Mouse (Mus musculus) ES-E14 (cell line): ENCODE data around the gene Cdkn1a. TPM values are rescaled to one million over a fixed set of nuclear protein-coding genes. Genes with fewer than 3 reads are reported as not detected.

Source experiments
- DNase-seq: peaks from one replicate; pipeline ENCODE4 v3.0.0-alpha.2; 2013; ENCODE audit warnings: low read depth, low spot score
- H3K27ac ChIP-seq: 2 replicates; pipeline ENCODE4 v1.5.1; 2012; ENCODE audit warnings: low read depth, mild to moderate bottlenecking, low read length, moderate library complexity, mixed read lengths; ENCODE audit not compliant: poor library complexity, insufficient read depth, severe bottlenecking
- H3K36me3 ChIP-seq: 2 replicates; pipeline ENCODE4 v1.6.1; 2012; ENCODE audit warnings: mild to moderate bottlenecking, low read length, moderate library complexity, mixed read lengths; ENCODE audit not compliant: control insufficient read depth, poor library complexity, insufficient read depth, severe bottlenecking
- H3K4me1 ChIP-seq, 2 experiments: fragments of 150-350 bp in 1 of 2; sonication (generic) in 1 of 2; 2 replicates each; pipeline ENCODE4 v1.6.1; 2012; ENCODE audit warnings: low read length in 2 of 2, mild to moderate bottlenecking in 1 of 2, mixed read lengths in 1 of 2; ENCODE audit not compliant: control insufficient read depth in 2 of 2, insufficient read depth in 2 of 2, poor library complexity in 1 of 2
- H3K4me3 ChIP-seq, 2 experiments: fragments of 150-350 bp in 1 of 2; sonication (generic) in 1 of 2; 2 replicates each; pipeline ENCODE4 v1.5.1; 2012; ENCODE audit warnings: low read length in 2 of 2, low read depth in 1 of 2, mild to moderate bottlenecking in 1 of 2, mixed read lengths in 1 of 2; ENCODE audit not compliant: insufficient read depth in 1 of 2, poor library complexity in 1 of 2, severe bottlenecking in 1 of 2
- H3K9ac ChIP-seq: 2 replicates; pipeline ENCODE4 v1.6.1; 2012; ENCODE audit warnings: low read depth, mild to moderate bottlenecking, low read length, mixed read lengths; ENCODE audit not compliant: poor library complexity, insufficient read depth, severe bottlenecking
- H3K9me3 ChIP-seq: fragments of 150-350 bp; sonication (generic); 2 replicates; pipeline ENCODE4 v1.6.1; 2012; ENCODE audit warnings: low read depth, mild to moderate bottlenecking, low read length; ENCODE audit not compliant: control insufficient read depth, insufficient read depth
- CHD2 ChIP-seq: IDR thresholded peaks from 2 replicates; pipeline ENCODE4 v1.6.1; 2014; ENCODE audit warnings: mild to moderate bottlenecking, low read depth, low read length, inconsistent platforms
- HCFC1 ChIP-seq: IDR thresholded peaks from 2 replicates; pipeline ENCODE4 v1.6.1; 2012; ENCODE audit warnings: low read length, inconsistent platforms, borderline replicate concordance; ENCODE audit not compliant: insufficient read depth
- MAFK ChIP-seq: IDR thresholded peaks from 2 replicates; pipeline ENCODE4 v1.6.1; 2014; ENCODE audit warnings: mild to moderate bottlenecking, low read depth, low read length, inconsistent platforms; ENCODE audit not compliant: insufficient read depth
- ZC3H11A ChIP-seq: IDR thresholded peaks from 2 replicates; pipeline ENCODE4 v1.6.1; 2012; ENCODE audit warnings: low read depth, mild to moderate bottlenecking, inconsistent platforms, low read length, borderline replicate concordance
- ZNF384 ChIP-seq: IDR thresholded peaks from 2 replicates; pipeline ENCODE4 v1.6.1; 2012; ENCODE audit warnings: low read depth, low read length, inconsistent platforms
- in situ Hi-C, 2 experiments: fragments of 600-800 bp; cut with MboI; formaldehyde crosslinking; loops; one replicate each; pipeline ENCODE4 v1.15.1; 2025; ENCODE audit warnings: low sequenced_read_pairs in 2 of 2, inconsistent platforms in 1 of 2; ENCODE audit not compliant: unreplicated experiment in 2 of 2
- total RNA-seq: library from RNA; depleted of rRNA; stranded (reverse); fragments of 300-350 nt; gene quantifications from 2 replicates; pipeline ENCODE4 v1.2.3, GENCODE M21; 2012; rRNA removed

Gene Cdkn1a
- total RNA-seq, 1 experiment: 32.3 TPM

DNA sequence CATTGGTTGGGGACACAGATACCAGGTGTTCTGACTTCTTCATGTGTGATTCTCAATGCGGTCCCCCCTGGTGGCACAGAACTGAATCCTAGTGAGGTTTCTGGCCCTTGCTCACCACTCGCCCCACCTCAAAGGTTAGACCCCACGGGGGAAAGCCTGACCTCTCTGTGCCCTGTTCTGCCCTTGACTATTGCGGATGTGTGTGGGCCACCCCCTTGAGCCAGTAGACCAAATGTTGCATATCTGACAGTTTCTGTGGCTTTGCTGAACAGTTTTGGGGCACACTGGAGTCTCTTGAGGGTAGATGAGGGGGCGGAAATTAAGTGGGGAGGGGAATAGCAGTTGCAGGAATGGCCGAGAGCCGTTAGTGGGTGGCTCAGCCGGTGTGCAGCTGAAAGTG, 52.5 kb downstream of the Cdkn1a start:
- DNase-seq: no peak
- Histone ChIP-seq H3K36me3 (no peaks in the 10 kb centered on the region), H3K27ac (no peak overlapping the region), H3K9ac (no peak overlapping the region), H3K4me3 (no peak overlapping the region), H3K9me3 (no peaks in the 10 kb centered on the region), H3K4me1 (peaks cover 2 to 13% of the 10 kb centered on the region in 2 experiments; a peak in 2 of 4 replicates)
- TF ChIP-seq CHD2 (no peak), ZC3H11A (no peak), MAFK (no peak), ZNF384 (no peak), HCFC1 (no peak)
- in situ Hi-C loops: no loop called here

- DNase-seq: no peak
- TF ChIP-seq ZC3H11A (no peak), ZNF384 (no peak), MAFK (no peak), CHD2 (no peak), HCFC1 (no peak)
- in situ Hi-C loops: no loop called here
- H3K36me3 ChIP-seq: no peaks in the 10 kb centered on the region
- no peak overlapping the region for H3K9ac ChIP-seq
- H3K27ac ChIP-seq: no peak overlapping the region
- no peak overlapping the region for H3K4me3 ChIP-seq
- H3K4me1 ChIP-seq: peaks cover 2 to 13% of the 10 kb centered on the region in 2 experiments; a peak in 2 of 4 replicates
- H3K9me3 ChIP-seq: no peaks in the 10 kb centered on the region
Measured at GRCm38 (mm10) chr17:29145101-29145500, 54.3 kb downstream of the Cdkn1a start.

DNA sequence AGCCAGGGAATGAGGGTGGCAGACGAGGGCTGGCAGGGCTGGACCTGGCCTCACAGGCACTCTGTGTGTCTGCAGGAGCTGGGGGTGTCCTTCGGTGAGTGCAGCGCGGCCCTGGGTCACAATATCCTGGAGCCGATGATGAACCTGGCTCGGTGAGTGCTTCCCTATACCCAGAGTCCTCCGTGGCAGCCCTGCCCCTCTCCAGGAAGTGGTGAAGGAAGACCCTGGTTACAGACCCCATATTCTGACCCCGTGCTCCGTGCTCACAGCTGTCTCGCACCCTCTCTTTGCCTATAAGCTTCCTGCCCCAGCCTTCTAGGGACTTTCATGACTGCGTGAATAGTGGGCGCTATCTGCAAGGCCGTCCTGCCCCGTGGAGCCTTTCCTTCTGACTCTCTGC, 56.5 kb downstream of the Cdkn1a start:
- in situ Hi-C loops: no loop called here
- no peak for DNase-seq
- Histone ChIP-seq H3K27ac (no peak overlapping the region), H3K9me3 (no peaks in the 10 kb centered on the region), H3K4me3 (peak overlapping the region in 1 of 2 experiments; percentile 38; a peak in 1 of 4 replicates), H3K36me3 (no peaks in the 10 kb centered on the region), H3K9ac (no peak overlapping the region; the same call in 1 of the 2 replicates), H3K4me1 (peaks cover 2 to 13% of the 10 kb centered on the region in 2 experiments; a peak in 2 of 4 replicates)
- no peak for TF ChIP-seq ZNF384
- TF ChIP-seq MAFK: no peak
- TF ChIP-seq ZC3H11A: no peak
- TF ChIP-seq HCFC1: no peak
- no peak for TF ChIP-seq CHD2

GRCm38 (mm10) chr17:29147773-29148172, 57.0 kb downstream of the Cdkn1a start:
- TF ChIP-seq HCFC1: no peak
- no peak for TF ChIP-seq MAFK
- no peak for TF ChIP-seq ZC3H11A
- H3K36me3 ChIP-seq: no peaks in the 10 kb centered on the region
- no peak overlapping the region for H3K27ac ChIP-seq
- H3K4me3 ChIP-seq: no peak overlapping the region
- peaks cover 2 to 13% of the 10 kb centered on the region in 2 experiments; a peak in 2 of 4 replicates for H3K4me1 ChIP-seq
- H3K9me3 ChIP-seq: no peaks in the 10 kb centered on the region
- H3K9ac ChIP-seq: no peak overlapping the region
- DNase-seq: no peak
- in situ Hi-C loops: no loop called here

GRCm38 (mm10) chr17:29149766-29150165, 59.0 kb downstream of the Cdkn1a start:
- in situ Hi-C loops: no loop called here
- no peaks in the 10 kb centered on the region for H3K36me3 ChIP-seq
- H3K9me3 ChIP-seq: no peaks in the 10 kb centered on the region
- no peak for TF ChIP-seq ZC3H11A
- no peak for TF ChIP-seq ZNF384
- TF ChIP-seq HCFC1: no peak
- no peak for TF ChIP-seq MAFK
- no peak for TF ChIP-seq CHD2
- peaks cover 4 to 18% of the 10 kb centered on the region in 2 experiments; a peak in 2 of 4 replicates for H3K4me1 ChIP-seq
- H3K27ac ChIP-seq: no peak overlapping the region
- no peak overlapping the region for H3K4me3 ChIP-seq
- DNase-seq: no peak
- no peak overlapping the region for H3K9ac ChIP-seq

Other genes starting within 250 kb of the Cdkn1a start
- gene Pnpla1, start 232.6 kb upstream of the Cdkn1a start, total RNA-seq: 0.05 and 0.27 TPM in 2 replicates
- gene 4930539E08Rik, start 175.7 kb upstream of the Cdkn1a start, total RNA-seq: 1.2 and 1.4 TPM in 2 replicates
- gene Pxt1, start 147.1 kb upstream of the Cdkn1a start, total RNA-seq: 0.36 and 1.4 TPM in 2 replicates
- gene Kctd20, start 139.0 kb upstream of the Cdkn1a start, total RNA-seq: 39.6 and 46.9 TPM in 2 replicates
- gene Stk38, start 83.0 kb upstream of the Cdkn1a start, total RNA-seq: 78.0 and 85.7 TPM in 2 replicates
- gene Srsf3, start 58.3 kb upstream of the Cdkn1a start, total RNA-seq: 317 and 391 TPM in 2 replicates
- gene Rab44, start 23.2 kb downstream of the Cdkn1a start, total RNA-seq: 0.31 and 0.85 TPM in 2 replicates
- 5.1 and 5.8 TPM in 2 replicates for gene Cpne5, start 147.2 kb downstream of the Cdkn1a start, total RNA-seq
- gene Ppil1, start 173.2 kb downstream of the Cdkn1a start, total RNA-seq: 134 and 157 TPM in 2 replicates
- gene BC004004, start 177.8 kb downstream of the Cdkn1a start, total RNA-seq: 50.9 and 54.5 TPM in 2 replicates
- gene Pi16, start 226.7 kb downstream of the Cdkn1a start, total RNA-seq: 0.37 and 0.71 TPM in 2 replicates